Mouse (Mus musculus): ENCODE results near the gene Phb.

- TF ChIP-seq CTCF (IDR thresholded peaks at IDR 0.05; ENCODE audit: extremely low read depth, insufficient read depth, low read length) (no peak), POLR2A (IDR thresholded peaks at IDR 0.05; ENCODE audit: extremely low read depth, insufficient read depth, low read length) (no peak)
Observed at GRCm38 (mm10) chr11:95657449-95657848, 9.3 kb upstream of the Phb start.

Data from cortical plate, adult 2 months (tissue).